Mouse (Mus musculus) CH12.LX (cell line): ENCODE data around the gene H2-Eb1. TPM values are rescaled to one million over a fixed set of nuclear protein-coding genes. Genes with fewer than 3 reads are reported as not detected.
A peak's percentile ranks its signal among the peaks of the same experiment; 100 is the strongest.

Experiments used
- DNase-seq: peaks from one replicate; pipeline ENCODE4 v3.0.0-alpha.2; 2013; ENCODE audit errors: extremely low read depth
- H3K27ac ChIP-seq: 2 replicates; pipeline ENCODE4 v1.5.1; 2012; ENCODE audit warnings: low read depth, mild to moderate bottlenecking, control low read depth, moderate library complexity; ENCODE audit not compliant: insufficient read depth
- H3K27me3 ChIP-seq: replicated peaks from 2 replicates; pipeline ENCODE3; 2012; ENCODE audit warnings: inconsistent platforms
- H3K36me3 ChIP-seq, 2 experiments: replicated peaks in 1 of 2; 2 replicates each; pipeline versions ENCODE3 to v1.6.1; 2012; ENCODE audit warnings: inconsistent platforms in 1 of 2, low read length in 1 of 2, mild to moderate bottlenecking in 1 of 2, mixed read lengths in 1 of 2, moderate library complexity in 1 of 2; ENCODE audit not compliant: control insufficient read depth in 1 of 2, insufficient read depth in 1 of 2
- H3K4me1 ChIP-seq, 2 experiments: 2 replicates each; pipeline ENCODE4 v1.6.1; 2012; ENCODE audit warnings: inconsistent platforms in 1 of 2, moderate library complexity in 1 of 2; ENCODE audit not compliant: insufficient read depth in 2 of 2, control insufficient read depth in 1 of 2
- H3K4me2 ChIP-seq: 2 replicates; pipeline ENCODE4 v1.6.1; 2012; ENCODE audit warnings: low read depth, mild to moderate bottlenecking, control low read depth; ENCODE audit not compliant: poor library complexity, insufficient read depth, severe bottlenecking
- H3K4me3 ChIP-seq, 3 experiments: fragments of 150-350 bp in 1 of 3; sonication (generic) in 1 of 3; replicated peaks in 1 of 3; 2 replicates each; pipeline versions ENCODE3 to v1.5.1; 2011 to 2012; ENCODE audit warnings: low read depth in 2 of 3, low read length in 2 of 3, mild to moderate bottlenecking in 2 of 3, moderate library complexity in 2 of 3, control low read depth in 1 of 3, improper control_type of control experiment in 1 of 3, inconsistent platforms in 1 of 3, mixed read lengths in 1 of 3; ENCODE audit not compliant: poor library complexity in 1 of 3
- H3K79me2 ChIP-seq: replicated peaks from 2 replicates; pipeline ENCODE4 v1.6.1; 2012; ENCODE audit warnings: mild to moderate bottlenecking, moderate library complexity; ENCODE audit not compliant: control insufficient read depth, poor library complexity, insufficient read depth, severe bottlenecking; ENCODE audit errors: extremely low read depth
- H3K9ac ChIP-seq: 2 replicates; pipeline ENCODE4 v1.6.1; 2012; ENCODE audit warnings: low read depth, mild to moderate bottlenecking, control low read depth, moderate library complexity; ENCODE audit not compliant: insufficient read depth
- H3K9me3 ChIP-seq: replicated peaks from 2 replicates; pipeline ENCODE3; 2012; ENCODE audit warnings: low read length, inconsistent platforms, mixed read lengths
- BHLHE40 ChIP-seq: IDR thresholded peaks from 2 replicates; pipeline ENCODE4 v1.6.1; 2011; ENCODE audit warnings: mild to moderate bottlenecking, low read depth, low read length, improper control_type of control experiment
- CTCF ChIP-seq, 2 experiments: IDR thresholded peaks in 1 of 2; conservative IDR thresholded peaks in 1 of 2; 2 replicates each; pipeline ENCODE4 v1.5.1; 2011 to 2012; ENCODE audit warnings: low read depth in 2 of 2, low read length in 2 of 2, improper control_type of control experiment in 1 of 2, inconsistent platforms in 1 of 2, mild to moderate bottlenecking in 1 of 2, moderate library complexity in 1 of 2
- ETS1 ChIP-seq: conservative IDR thresholded peaks from 2 replicates; pipeline ENCODE4 v1.6.1; 2012; ENCODE audit warnings: low read depth, mild to moderate bottlenecking, inconsistent platforms, low read length, improper control_type of control experiment, moderate library complexity
- GABPA ChIP-seq: IDR thresholded peaks from 2 replicates; pipeline ENCODE4 v1.6.1; 2012; ENCODE audit warnings: low read depth, low read length, improper control_type of control experiment, inconsistent platforms; ENCODE audit not compliant: insufficient replicate concordance
- IRF4 ChIP-seq: IDR thresholded peaks from 2 replicates; pipeline ENCODE4 v1.6.1; 2014; ENCODE audit warnings: low read depth, mild to moderate bottlenecking, inconsistent platforms, low read length, improper control_type of control experiment
- JUN ChIP-seq: IDR thresholded peaks from 2 replicates; pipeline ENCODE4 v1.6.1; 2011; ENCODE audit warnings: low read depth, mild to moderate bottlenecking, low read length, improper control_type of control experiment, moderate library complexity; ENCODE audit not compliant: insufficient read depth
- JUND ChIP-seq: conservative IDR thresholded peaks from 2 replicates; pipeline ENCODE4 v1.6.1; 2011; ENCODE audit warnings: low read depth, low read length, improper control_type of control experiment
- KAT2A ChIP-seq: IDR thresholded peaks from 2 replicates; pipeline ENCODE4 v1.6.1; 2012; ENCODE audit warnings: low read length, improper control_type of control experiment, inconsistent platforms; ENCODE audit not compliant: insufficient replicate concordance
- MAZ ChIP-seq: IDR thresholded peaks from 2 replicates; pipeline ENCODE4 v1.6.1; 2012; ENCODE audit warnings: low read depth, mild to moderate bottlenecking, inconsistent platforms, low read length, improper control_type of control experiment, moderate library complexity
- NELFE ChIP-seq: IDR thresholded peaks from 2 replicates; pipeline ENCODE4 v1.6.1; 2011; ENCODE audit warnings: low read depth, low read length, improper control_type of control experiment
- PAX5 ChIP-seq: IDR thresholded peaks from 2 replicates; pipeline ENCODE4 v1.6.1; 2012; ENCODE audit warnings: low read length, inconsistent platforms, mixed read lengths
- POLR2AphosphoS2 ChIP-seq: IDR thresholded peaks from 2 replicates; pipeline ENCODE4 v1.6.1; 2011; ENCODE audit warnings: low read depth, low read length, improper control_type of control experiment
- RCOR1 ChIP-seq: conservative IDR thresholded peaks from 2 replicates; pipeline ENCODE4 v1.6.1; 2012; ENCODE audit warnings: low read depth, mild to moderate bottlenecking, inconsistent platforms, low read length, improper control_type of control experiment
- SIN3A ChIP-seq: IDR thresholded peaks from 2 replicates; pipeline ENCODE4 v1.6.1; 2012; ENCODE audit warnings: low read length, improper control_type of control experiment, inconsistent platforms
- UBTF ChIP-seq: IDR thresholded peaks from 2 replicates; pipeline ENCODE4 v1.6.1; 2012; ENCODE audit warnings: low read depth, mild to moderate bottlenecking, inconsistent platforms, low read length, improper control_type of control experiment, moderate library complexity
- USF1 ChIP-seq: IDR thresholded peaks from 2 replicates; pipeline ENCODE4 v1.6.1; 2014; ENCODE audit warnings: low read depth, mild to moderate bottlenecking, inconsistent platforms, low read length, improper control_type of control experiment
- USF2 ChIP-seq: conservative IDR thresholded peaks from 2 replicates; pipeline ENCODE4 v1.6.1; 2011; ENCODE audit warnings: low read depth, low read length, improper control_type of control experiment
- ZKSCAN1 ChIP-seq: IDR thresholded peaks from 2 replicates; pipeline ENCODE4 v1.6.1; 2012; ENCODE audit warnings: low read depth, inconsistent platforms, low read length, improper control_type of control experiment, borderline replicate concordance
- dilution Hi-C: fragments of 300-500 bp; cut with MboI; formaldehyde crosslinking; loops from 2 replicates; pipeline ENCODE4 v1.14.3; 2020; ENCODE audit warnings: low sequenced_read_pairs; ENCODE audit not compliant: extremely low pct_unique_long_range_greater_than_20kb, extremely low pct_ligation_motif_present
- in situ Hi-C: fragments of 300-500 bp; cut with MboI; formaldehyde crosslinking; loops from 3 replicates; pipeline ENCODE4 v1.14.3; 2019; ENCODE audit warnings: low sequenced_read_pairs, low pct_ligation_motif_present, low pct_unique_long_range_greater_than_20kb, mixed read lengths
- polyA plus RNA-seq: library from polyadenylated mRNA; unstranded; fragments of >175 nt; gene quantifications from 2 replicates; pipeline ENCODE4 v1.2.1, GENCODE M21; 2012; ENCODE audit warnings: low read depth; ENCODE audit not compliant: insufficient read length
- total RNA-seq, 2 experiments: library from RNA; depleted of rRNA; stranded (reverse); fragments of 300-350 nt in 1 of 2; fragments of >200 nt in 1 of 2; gene quantifications; 2 replicates each; pipeline ENCODE4 v1.2.3; 2012 to 2014

Gene H2-Eb1
- total and polyA plus RNA-seq, 3 experiments = 511 to 898 (median 629) TPM

DNA sequence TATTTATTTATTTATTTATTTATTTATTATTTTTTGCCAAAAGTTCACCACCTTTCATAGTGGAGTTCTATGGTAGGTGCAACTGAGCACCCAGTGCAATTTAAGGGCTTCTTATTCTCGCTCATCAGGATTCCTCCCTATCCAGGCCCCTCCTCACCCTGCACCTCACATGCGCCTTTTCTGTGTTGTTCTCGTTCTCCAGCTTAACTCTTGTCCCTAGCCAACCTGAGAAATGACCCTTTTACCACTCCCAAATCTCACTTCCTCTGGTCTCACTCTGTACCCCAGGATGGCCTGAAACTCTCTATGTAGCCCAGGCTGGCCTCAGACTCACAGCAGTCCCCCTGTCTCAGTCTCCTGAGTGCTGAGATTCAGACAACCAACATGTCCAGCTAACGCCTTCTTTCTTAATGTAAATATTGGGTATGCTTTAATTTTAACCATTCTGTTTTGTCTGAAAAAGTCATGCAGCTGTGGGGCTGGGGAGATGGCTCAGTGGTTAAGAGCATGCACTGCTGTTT lies 3.9 kb upstream of the H2-Eb1 start:
- peak overlapping the region; percentile 85 for H3K27ac ChIP-seq
- H3K9ac ChIP-seq = no peak overlapping the region; the same call in 1 of the 2 replicates
- no peaks in the 10 kb centered on the region for H3K27me3 ChIP-seq
- H3K4me1 ChIP-seq = peaks cover 15 to 41% of the 10 kb centered on the region in 2 experiments
- in situ Hi-C loops (no loop called here), dilution Hi-C loops (no loop called here)
- peaks cover 0 to 5% of the 10 kb centered on the region in 2 experiments for H3K36me3 ChIP-seq
- no peak for DNase-seq
- H3K79me2 ChIP-seq = peaks cover 5% of the 10 kb centered on the region; the same call in 1 of the 2 replicates
- peak overlapping the region in 2 of 3 experiments; percentile 24 to 45 for H3K4me3 ChIP-seq
- TF ChIP-seq SIN3A (no peak), USF2 (no peak), USF1 (no peak), KAT2A (no peak), UBTF (no peak), NELFE (no peak), POLR2AphosphoS2 (no peak), MAZ (no peak), ZKSCAN1 (no peak), JUN (no peak), PAX5 (no peak), BHLHE40 (no peak)
- H3K4me2 ChIP-seq = peak overlapping the region; percentile 30; the same call in 1 of the 2 replicates
- H3K9me3 ChIP-seq = peaks cover 3% of the 10 kb centered on the region

- DNase-seq = peak; percentile 42
- Histone ChIP-seq H3K9ac (no peak overlapping the region), H3K27ac (peak overlapping the region; percentile 96; the same call in 1 of the 2 replicates), H3K27me3 (no peaks in the 10 kb centered on the region), H3K4me2 (no peak overlapping the region), H3K4me1 (peaks cover 12 to 36% of the 10 kb centered on the region in 2 experiments; a peak in 3 of 4 replicates), H3K36me3 (peaks cover 0 to 17% of the 10 kb centered on the region in 2 experiments), H3K4me3 (no peak overlapping the region), H3K79me2 (peaks cover 20% of the 10 kb centered on the region), H3K9me3 (peaks cover 3% of the 10 kb centered on the region)
- dilution Hi-C loops = no loop called here
- in situ Hi-C loops = no loop called here
- TF ChIP-seq IRF4 (no peak), NELFE (no peak), CTCF (conservative IDR thresholded peaks at IDR 0.05 in 1 of 2, IDR thresholded peaks at IDR 0.05 in 1 of 2; ENCODE audit: low read depth in 2 of 2, low read length in 2 of 2) (no peak), GABPA (no peak), ETS1 (peak; percentile 52; the same call in 1 of the 2 replicates), SIN3A (no peak), BHLHE40 (peak; percentile 76), RCOR1 (no peak), JUND (0 out of 2 replicates have a peak, but pooled peaks have one; percentile 16)
These were observed 1.9 kb upstream of the H2-Eb1 start for GRCm38 (mm10) chr17:34303789-34304188.
